Mouse (Mus musculus): ENCODE data around the gene Cdk2ap1.
"Not testable (repeated sequence)": the region's sequence is repeated elsewhere in the genome, so short reads cannot be mapped to it uniquely, and the experiment has no call there.

Gene Cdk2ap1

DNA sequence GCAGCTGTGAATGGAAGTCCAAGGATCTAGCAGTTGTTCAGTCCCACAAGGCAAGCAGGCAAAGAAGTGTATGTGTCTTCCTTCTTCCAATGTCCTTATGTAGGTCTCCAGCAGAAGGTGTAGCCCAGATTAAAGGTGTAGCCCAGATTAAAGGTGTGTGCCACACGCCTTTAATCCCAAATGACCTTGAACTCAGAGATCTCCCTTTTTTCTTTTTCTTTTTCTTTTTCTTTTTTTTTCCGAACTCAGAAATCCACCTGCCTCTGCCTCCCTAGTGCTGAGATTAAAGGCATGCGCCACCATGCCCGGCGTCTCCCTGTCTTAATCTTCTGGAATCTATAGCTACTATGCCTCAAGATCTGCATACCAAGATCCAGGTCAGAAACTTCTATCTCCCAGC is at the start of gene Cdk2ap1:
Gene Cdk2ap1, minus strand, starts transcription at position 101 of the 400 bp plus-strand sequence.
- not testable (repeated sequence) for DNase-seq (ENCODE audit: low spot score in 2 of 2)

DNA sequence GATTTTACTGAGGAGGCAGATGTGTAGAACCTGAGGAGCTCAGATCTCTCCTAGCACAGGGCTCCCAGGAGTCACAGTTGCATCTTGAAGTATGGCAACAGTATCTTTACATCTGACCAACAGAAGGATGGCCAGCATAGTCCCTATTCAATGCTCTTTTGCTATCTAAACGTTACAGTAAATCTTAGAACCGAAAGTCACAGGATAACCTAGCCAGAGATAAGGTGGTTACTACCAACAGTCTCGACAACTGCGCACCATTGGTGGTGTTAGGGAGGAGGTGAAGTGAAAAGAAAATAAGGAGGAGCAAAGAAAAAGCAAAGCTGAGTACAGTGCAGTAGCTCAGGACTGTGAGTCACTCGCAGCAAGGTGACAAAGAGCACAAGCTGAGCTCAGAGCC is 49.3 kb upstream of the Cdk2ap1 start:
- no peak for DNase-seq (ENCODE audit: low spot score in 2 of 2)

- no peak for DNase-seq (ENCODE audit: low spot score in 2 of 2)
Observed at GRCm38 (mm10) chr5:124410808-124411207, 47.9 kb upstream of the Cdk2ap1 start.

DNA sequence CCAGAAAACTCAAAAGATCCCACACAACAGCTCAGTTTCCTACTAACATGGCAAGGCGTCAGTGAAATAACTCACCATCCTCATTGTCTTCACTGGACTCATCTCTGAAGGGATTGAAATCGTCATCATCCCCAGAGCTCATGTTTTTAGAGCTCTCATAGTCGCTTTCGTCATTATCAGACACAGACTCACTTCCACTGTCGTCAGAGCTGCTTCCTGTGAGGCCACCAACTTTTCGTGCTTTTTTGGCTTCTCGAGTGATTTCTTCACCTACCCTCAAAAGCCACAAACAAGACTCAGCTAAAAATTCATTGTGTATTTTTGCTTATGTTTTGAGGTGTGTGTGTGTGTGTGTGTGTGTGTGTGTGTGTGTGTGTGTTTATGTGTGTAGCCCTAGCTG is 30.8 kb upstream of the Cdk2ap1 start:
- DNase-seq (ENCODE audit: low spot score in 2 of 2), result no peak

DNA sequence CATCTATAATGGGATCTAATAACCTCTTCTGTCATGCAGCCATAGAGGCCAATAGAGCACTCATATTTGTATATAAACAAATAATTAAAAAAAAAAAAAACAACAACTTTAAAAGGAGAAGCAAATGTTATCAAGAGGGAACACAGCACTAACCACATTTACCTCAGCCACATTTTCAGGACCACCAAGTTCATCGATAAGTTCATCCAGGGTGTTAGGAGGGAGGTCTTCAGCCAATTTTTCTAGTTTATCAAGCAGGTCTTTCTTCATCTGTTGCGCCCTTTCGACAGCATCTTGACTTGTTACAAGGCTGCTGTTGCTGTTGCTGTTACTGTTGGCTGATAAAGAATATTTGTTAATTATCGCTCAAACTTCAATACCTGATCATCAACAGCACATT is 29.5 kb upstream of the Cdk2ap1 start:
- DNase-seq (ENCODE audit: low spot score in 2 of 2), result no peak

DNA sequence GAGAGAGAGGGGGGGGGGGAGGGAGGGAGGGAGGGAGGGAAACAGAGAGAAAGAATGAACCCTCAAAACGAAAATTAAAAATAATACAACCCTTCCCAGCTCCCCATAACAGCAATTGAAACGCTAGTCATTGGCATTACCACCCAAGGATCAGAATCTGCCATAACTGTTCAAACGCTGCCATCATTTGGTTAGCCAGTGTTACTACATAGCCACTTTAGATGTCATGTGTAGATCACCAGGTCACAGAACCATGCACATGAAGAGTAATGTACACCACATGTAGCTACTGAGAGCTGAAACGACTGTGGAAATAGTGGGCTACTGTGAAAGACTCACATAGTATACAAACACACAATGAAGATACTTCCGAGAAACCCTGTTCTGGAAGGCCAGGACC is 25.1 kb upstream of the Cdk2ap1 start:
- no peak for DNase-seq (ENCODE audit: low spot score in 2 of 2)

DNA sequence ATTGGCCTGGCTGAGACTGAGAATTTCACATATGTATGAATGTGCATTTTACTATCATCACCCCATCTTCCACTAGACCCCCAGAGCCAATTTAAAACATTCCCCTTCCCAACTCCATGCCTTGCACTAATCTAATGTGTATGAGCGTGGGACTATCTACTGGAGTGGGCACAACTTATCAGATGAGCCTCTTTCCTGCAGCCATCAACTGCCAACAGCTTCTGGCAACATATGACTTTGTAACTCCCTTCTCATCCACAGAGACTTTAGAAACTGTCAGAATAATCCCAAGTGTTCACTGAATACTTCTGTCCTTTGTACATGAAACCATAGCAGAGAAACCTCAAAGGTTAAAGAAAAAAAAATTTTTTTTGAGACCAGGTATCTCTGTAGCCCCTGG is 17.2 kb upstream of the Cdk2ap1 start:
- no peak for DNase-seq (ENCODE audit: low spot score in 2 of 2)

DNA sequence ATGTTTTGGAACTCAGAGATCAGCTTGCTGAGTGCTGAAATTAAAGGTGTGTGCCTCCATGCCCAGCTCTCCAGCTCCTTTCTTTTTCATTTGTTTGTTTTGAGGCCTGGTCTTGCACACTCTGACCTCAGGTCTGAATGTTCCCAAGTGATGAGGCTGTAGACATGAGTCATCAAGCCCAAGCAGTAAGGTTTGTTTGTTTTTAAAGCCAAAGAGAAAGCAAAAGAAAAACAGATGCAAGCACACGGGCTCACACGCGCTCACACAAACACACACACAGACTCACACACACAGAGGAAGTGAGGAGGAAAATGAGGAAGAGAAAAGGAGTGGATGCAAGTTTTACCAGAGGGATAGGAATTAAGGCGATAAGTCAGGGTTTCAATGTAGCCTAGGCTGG is 14.3 kb upstream of the Cdk2ap1 start:
- DNase-seq (ENCODE audit: low spot score in 2 of 2), result no peak

- DNase-seq (ENCODE audit: low spot score in 2 of 2), result no peak
Observed at GRCm38 (mm10) chr5:124376401-124376800, 13.5 kb upstream of the Cdk2ap1 start.

DNA sequence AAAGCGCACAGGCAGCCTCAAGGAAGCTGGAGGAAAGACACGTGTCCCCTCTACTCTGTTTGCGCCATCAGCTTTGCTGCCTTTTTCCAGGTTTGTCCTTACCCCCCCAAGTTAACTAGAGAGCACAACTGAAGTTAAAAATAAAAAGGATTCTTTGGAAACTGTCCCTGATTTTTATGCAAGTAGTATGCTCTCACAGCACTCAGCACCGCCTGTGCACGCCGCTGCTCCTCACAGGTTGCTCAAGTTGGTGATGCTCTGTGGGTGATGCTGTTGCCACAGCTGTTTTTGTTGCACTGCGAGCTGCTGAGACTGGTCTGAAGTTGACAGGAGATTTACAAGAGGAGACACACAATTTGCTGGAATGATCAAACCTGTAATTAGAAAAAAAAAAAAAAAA is 11.4 kb upstream of the Cdk2ap1 start:
- no peak for DNase-seq (ENCODE audit: low spot score in 2 of 2)

DNA sequence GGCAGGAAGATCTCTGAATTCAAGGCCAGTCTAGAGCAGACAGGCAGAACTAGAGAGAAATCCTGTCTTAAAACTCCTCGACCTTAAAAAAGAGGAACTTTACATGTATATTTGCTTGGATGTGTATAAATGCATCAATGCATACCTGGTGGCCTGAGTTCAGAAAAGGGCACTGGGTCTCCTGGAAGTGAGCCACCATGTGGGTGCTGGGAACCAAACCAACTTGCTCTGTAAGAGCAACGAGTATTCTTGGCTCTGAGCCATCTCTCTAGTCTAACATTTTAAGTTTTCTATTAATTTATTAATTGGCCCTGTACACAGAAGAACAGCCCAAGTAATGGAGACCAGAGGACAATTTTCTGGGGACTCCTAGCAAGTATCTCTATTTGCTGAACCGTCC is 3.8 kb upstream of the Cdk2ap1 start:
- no peak for DNase-seq (ENCODE audit: low spot score in 2 of 2)

GRCm38 (mm10) chr5:124365754-124366153 is 2.9 kb upstream of the Cdk2ap1 start:
- no peak for DNase-seq (ENCODE audit: low spot score in 2 of 2)

- no peak for DNase-seq (ENCODE audit: low spot score in 2 of 2)
Observed at GRCm38 (mm10) chr5:124364173-124364918, 1.5 kb upstream of the Cdk2ap1 start.

DNA sequence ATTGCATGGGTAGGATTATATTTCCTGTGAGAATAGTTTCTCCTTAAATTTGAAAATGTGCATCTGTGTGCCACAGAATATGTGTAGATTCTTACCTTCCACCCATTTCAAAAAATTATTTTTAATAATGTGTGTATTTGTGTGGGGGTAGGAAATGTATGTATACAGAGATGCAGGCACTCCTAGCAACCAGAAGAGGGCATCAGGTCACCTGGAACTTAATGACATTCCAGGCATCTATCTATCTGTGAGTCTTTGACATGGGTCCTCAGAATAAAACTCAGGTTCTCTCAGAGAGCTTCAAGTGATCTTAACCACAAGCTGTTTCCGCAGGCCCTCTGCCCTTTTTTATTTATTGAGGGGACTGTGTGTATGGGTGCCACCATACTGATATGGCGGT is 3.2 kb downstream of the Cdk2ap1 start:
- no peak for DNase-seq (ENCODE audit: low spot score in 2 of 2)

DNA sequence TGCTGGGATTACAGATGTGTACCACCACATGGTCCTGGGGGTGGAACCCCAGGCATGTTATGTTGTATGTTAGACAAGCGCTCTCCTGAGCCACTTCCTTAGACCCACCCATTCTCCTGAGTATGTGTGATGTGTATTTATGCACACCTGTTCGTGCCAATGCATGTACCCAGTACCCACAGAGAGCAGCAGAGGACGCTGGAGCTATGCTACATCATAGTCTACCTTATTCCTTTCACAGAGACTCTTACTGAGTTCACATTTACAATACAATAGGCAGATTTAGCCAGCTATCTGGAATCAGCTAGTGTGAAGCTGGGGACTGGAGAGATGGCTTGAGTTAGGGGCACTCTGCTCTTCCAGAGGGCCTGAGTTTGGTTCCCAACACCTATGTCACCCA is 6.2 kb downstream of the Cdk2ap1 start:
- no peak for DNase-seq (ENCODE audit: low spot score in 2 of 2)

- DNase-seq (ENCODE audit: low spot score in 2 of 2), result no peak
Observed at GRCm38 (mm10) chr5:124355425-124355959, 7.4 kb downstream of the Cdk2ap1 start.

- DNase-seq (ENCODE audit: low spot score in 2 of 2), result no peak
Observed at GRCm38 (mm10) chr5:124354574-124355424, 8.1 kb downstream of the Cdk2ap1 start.

DNA sequence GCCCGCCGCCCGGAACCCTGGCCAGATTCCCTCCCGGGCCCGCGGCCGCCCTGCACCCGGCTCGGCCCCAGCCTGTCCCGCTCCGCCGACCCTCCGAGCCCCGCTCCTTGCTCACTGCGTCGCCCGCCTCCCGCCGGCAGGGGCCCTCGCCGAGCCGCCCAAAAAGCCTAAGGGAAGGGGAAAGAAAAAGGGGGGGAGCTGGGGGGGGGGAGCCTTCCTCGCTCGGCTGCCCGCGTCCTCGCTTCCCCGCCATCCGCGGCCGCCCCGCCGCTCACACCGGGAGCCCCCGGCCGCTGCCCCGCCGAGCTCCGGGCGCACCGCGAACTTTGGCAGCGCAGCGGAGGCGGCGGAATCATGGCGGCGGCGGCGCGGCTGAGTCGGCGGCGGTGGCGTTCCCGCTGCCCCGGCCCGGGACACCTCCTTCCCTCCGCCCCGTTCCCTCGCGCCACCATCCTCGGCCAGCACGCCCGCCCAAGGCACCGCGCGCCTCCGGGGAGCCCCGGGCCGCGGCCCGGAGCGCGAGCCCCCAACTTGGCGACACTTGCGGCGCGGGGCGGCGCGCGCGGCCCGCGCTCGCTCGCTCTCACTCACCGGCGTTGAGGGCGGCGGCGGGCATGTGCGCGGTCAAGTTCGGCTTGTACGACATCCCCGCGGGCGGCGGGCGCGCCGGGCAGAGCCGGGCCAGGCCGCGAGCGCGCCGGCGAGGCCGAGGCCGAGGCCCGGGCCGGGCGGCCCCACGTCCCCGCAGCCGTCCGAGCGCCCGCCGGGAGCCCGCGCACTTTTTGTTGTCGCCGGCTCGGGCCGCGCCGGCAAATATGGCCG is 8.9 kb downstream of the Cdk2ap1 start:
- DNase-seq (ENCODE audit: low spot score in 2 of 2), result peak in 1 of 2 experiments; percentile 59

DNA sequence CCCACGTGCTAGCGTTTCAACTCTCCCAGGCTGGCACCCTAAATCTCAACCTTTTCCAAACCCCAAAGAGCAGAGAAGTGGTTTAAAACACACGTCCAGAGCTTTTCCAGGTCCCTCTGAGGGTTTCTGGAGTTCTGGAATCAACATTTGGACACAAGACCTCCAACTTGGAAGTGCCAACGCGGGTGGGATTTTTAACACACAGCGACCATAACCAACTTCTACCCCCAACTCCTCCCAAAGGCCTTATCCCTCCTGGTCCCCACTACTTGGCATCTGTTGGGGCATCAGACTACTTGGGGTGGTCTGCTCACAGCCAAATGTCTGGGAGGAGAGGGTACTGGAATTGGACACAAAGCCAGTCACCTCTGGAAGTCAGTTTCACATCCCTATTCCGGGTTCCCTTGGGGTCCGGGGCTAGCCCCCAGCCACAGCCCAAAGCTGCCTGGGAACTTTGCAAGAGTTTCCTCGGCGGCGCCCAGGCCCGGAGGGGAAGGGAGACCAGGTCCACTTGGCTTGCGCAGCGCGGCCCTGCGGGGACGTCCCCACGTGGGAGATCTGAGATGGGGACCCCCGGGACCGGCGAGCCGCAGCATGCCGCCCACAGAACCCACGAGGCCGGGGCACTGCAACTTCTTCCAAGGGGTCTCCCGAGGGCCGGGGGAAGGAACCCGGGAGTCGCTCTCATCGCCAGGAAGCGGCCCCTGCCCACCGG is 9.7 kb downstream of the Cdk2ap1 start:
- peak in 1 of 2 experiments; percentile 35 for DNase-seq (ENCODE audit: low spot score in 2 of 2)

DNA sequence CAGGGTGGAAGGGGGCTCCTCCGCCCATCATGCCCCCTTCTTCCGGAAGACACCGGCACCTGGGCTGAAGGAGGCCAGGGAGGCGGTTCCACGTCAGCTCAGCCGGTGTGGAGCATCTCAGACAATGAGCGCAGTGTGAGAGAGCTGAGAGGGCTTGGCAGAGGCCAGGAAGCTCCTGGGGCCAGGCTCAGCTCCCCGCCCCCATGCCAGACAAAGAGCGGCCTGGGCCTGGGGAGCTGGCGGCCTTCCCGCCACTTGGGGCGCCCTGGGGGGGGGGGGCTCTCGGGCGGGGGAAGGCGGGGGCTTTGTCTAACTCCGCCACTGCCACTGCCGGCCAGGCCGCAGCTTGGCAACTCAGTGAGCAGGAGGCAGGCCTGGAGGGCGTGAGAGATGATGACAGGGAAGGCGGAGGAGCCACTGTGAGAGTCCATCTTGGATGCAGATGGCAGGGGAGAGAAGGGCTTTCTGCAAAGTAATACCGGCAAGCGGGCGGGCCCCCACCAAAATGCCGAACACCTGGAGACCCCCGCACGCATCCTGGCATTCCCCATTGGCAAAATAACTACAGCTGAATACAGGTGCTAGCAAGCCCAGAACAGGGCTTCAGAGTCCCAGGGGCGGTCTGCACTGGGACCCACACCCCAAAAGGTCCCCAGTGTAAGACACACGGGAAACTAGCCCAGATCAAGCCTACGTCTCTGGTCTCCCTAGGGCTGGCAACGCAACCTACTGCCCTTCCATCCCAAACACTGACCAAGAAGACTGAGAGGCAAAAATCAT is 10.6 kb downstream of the Cdk2ap1 start:
- peak; percentile 21 to 30 for DNase-seq (ENCODE audit: low spot score in 2 of 2)
